Mouse (Mus musculus) kidney, adult 9 months (tissue): ENCODE measurements around the gene Akap10.
"Not testable (repeated sequence)": the region's sequence is repeated elsewhere in the genome, so short reads cannot be mapped to it uniquely, and the experiment has no call there.

ENCODE experiments used
- DNase-seq: peaks from one replicate; pipeline ENCODE4 v3.0.0; 2022

Akap10 gene

GRCm38 (mm10) chr11:61929323-61930097 is 542 bp downstream of the Akap10 start:
- no peak for DNase-seq

GRCm38 (mm10) chr11:61923309-61923708 is 6.7 kb downstream of the Akap10 start:
- no peak for DNase-seq

- DNase-seq = no peak
Observed at GRCm38 (mm10) chr11:61919702-61920101, 10.3 kb downstream of the Akap10 start.

GRCm38 (mm10) chr11:61908315-61908714 is 21.7 kb downstream of the Akap10 start:
- DNase-seq = no peak

DNA sequence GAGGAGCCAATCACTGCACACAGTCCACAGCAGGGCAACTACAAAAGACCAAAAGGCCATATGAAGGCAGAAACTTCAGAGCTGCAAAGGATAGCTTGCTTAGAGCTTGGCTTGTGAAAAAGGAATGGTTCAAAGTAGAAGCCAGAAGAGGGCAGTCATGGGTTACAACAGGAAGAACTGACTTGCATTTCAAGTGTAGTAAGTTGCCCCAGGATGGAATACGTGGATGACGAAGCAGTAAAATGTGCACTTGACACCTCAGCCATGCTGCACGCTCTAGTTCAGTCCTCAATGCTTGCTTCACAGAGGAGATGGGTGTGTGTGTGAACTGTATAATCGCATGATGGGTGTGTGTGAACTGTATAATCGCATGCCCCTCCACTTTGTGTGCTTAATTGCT is 47.9 kb downstream of the Akap10 start:
- DNase-seq = peak; percentile 25

DNA sequence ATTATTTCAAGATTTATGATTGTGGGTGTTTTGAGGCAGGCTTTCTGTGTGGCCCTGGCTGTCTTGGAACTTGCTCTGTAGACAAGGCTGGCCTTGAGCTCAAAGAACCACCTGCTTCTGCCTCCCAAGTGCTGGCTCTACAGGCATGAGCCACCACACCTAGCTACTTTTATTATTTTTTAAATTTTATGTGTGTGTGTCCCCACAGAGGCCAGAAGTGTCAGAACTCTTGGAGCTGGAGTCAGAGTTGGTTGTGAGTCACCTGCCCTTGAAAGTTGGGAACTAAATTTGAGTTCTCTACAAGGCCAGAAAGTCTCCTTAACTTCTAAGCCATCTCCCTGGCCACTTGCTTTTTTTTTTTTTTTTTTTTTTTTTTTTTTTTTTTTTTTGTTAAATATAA is 50.1 kb downstream of the Akap10 start:
- DNase-seq = no peak

GRCm38 (mm10) chr11:61871881-61872280 is 58.2 kb downstream of the Akap10 start:
- no peak for DNase-seq

DNA sequence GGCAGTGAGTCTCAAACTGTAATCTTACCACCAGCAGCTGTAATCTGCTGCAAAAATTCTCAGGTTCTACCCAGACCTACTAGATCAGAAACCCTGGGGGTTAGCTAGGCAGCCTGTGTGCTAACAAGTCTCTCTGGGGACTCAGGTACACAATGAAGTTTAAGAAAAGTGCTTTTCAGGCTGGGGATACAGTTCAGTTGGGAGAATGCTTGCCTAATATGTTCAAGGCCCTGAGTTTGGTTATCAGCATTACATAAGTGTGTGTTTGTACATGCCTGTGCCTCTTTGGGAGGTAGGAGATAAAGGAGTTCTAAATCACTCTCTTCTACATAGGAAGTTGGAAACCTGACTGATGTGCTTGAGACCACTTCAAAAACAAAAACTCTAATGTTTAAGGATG is 63.2 kb downstream of the Akap10 start:
- no peak for DNase-seq

- DNase-seq = no peak
Observed at GRCm38 (mm10) chr11:61861781-61862547, 68.1 kb downstream of the Akap10 start.

DNA sequence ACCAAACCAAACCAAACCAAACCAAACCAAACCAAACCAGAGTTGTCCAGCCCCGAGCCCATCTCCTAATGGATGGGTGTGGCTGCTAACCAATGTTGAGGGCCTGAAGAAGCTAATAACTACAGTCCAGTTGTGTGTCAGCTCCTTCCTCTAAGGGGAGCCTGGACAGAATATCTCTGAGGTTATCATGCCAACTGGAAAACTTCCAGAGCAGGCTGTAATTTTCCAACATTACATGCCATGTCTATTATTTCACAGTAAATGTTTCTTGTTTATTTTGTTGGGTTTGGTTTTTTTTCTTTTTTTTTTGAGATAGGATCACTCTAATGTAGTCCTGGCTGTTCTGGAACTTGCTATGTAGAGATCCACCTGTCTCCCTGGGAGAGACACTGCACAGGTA is 70.7 kb downstream of the Akap10 start:
- DNase-seq = no peak

DNA sequence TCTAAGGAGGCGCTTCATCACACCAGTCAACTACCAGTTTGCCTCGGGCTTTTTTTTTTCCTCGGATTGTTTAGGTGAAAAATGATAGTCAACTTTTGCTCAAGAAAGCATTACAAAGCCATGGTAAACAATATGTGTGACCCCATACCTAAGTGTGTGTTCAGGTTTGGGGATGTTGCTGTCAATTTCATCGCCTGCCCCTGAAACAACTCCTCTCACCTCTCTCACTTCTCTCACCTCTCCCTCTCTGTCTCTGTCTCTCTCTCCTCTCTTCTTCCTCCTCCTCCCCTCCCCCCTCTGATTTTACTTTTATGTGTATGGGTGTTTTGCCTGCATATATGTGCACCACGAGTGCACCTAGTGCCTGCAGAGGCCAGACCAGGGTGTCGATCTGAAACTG is 74.5 kb downstream of the Akap10 start:
- DNase-seq = no peak

DNA sequence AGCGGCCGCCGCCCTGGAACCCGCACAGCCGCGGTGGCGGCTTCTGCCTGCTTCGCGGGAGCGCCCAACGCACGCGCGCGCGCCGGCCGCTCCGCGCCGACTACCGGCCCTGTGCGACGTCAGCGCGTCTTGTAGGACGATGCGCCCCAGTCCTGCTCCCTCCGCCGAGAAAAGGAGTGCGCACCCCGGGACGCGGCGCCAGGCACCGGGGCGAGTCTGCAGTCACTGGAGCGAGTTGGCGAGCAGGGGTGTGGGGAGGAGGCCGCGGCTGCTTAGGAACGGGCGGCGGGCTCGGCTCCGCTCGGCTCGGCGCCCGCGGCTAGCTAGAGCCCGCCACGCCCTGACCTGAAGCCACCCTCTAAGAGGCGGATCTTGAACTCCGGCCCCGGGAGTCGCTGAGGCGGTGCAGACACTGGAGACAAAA is 75.1 kb downstream of the Akap10 start, which contains the start of gene Ulk2:
TSS of gene Ulk2 (minus strand) at position 86 of the 424 bp plus-strand sequence.
- DNase-seq = peak; percentile 89

GRCm38 (mm10) chr11:61854211-61854987 is 75.7 kb downstream of the Akap10 start:
- peak; percentile 80 for DNase-seq

GRCm38 (mm10) chr11:61853659-61854058 is 76.4 kb downstream of the Akap10 start:
- DNase-seq = no peak

GRCm38 (mm10) chr11:61852916-61853315 is 77.1 kb downstream of the Akap10 start:
- DNase-seq = no peak

- DNase-seq = peak; percentile 14
Observed at GRCm38 (mm10) chr11:61851195-61851594, 78.9 kb downstream of the Akap10 start.

- not testable (repeated sequence) for DNase-seq
Observed at GRCm38 (mm10) chr11:61840663-61841062, 89.4 kb downstream of the Akap10 start.

DNA sequence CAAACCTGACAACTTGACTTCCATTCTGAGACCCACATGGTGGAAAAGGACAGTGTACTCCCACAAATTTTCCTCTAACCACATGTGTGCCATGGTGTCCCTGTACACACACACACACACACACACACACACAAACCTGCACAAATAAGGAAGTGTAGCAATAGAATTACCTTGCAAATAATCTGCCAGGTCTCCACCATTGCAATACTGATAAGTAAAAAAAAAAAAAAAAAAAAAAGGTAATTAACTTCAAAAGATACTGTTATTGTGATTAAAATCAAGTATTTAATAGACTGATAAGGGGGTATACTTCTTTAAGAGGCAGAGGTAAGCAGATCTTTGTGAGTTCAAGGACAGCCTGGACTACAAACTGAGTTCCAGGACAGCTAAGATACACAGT is 90.1 kb downstream of the Akap10 start:
- DNase-seq = no peak

DNA sequence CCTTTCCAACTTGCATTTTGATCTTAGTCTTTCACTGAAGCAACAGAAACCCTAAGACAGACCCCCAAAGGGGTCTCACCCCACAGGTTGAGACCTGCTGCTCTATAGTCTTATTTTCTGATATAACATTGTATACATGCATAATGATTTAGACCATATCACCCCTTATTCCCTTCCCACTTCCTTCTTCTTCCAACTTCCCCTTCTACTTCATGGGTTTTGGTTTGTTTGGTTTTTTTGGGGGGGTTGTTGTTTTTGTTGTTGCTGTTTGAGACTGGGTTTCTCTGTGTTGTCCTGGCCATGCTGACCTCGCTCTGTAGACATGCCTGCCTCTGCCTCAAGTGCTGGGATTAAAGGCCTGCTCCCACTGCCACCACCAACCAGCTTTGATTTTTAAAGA is 90.9 kb downstream of the Akap10 start:
- DNase-seq = no peak
